Mouse (Mus musculus) midbrain, embryonic 11.5 days (tissue): ENCODE data around the gene Dnah6. TPM values are rescaled to one million over a fixed set of nuclear protein-coding genes. Genes with fewer than 3 reads are reported as not detected.

Experiments
- ATAC-seq: fragments of 200-750 bp; cut with Nextera tagmentation; 2 replicates; pipeline ENCODE4 v1.8.0; 2017; ENCODE audit warnings: moderate TSS enrichment, moderate library complexity; ENCODE audit not compliant: low FRiP score
- DNase-seq: peaks from one replicate; pipeline ENCODE4 v3.0.0; 2015; ENCODE audit warnings: low spot score; ENCODE audit errors: missing footprints
- H3K27ac ChIP-seq: fragments of 300-500 bp; sonication (generic); 2 replicates; pipeline ENCODE4 v1.5.1; 2014; ENCODE audit warnings: low read depth, low read length
- H3K27me3 ChIP-seq: fragments of 300-500 bp; sonication (generic); 2 replicates; pipeline ENCODE4 v1.6.1; 2014; ENCODE audit warnings: mild to moderate bottlenecking, low read length, moderate library complexity, mixed read lengths; ENCODE audit not compliant: control insufficient read depth, insufficient read depth
- H3K36me3 ChIP-seq: fragments of 300-500 bp; sonication (generic); 2 replicates; pipeline ENCODE4 v1.6.1; 2014; ENCODE audit warnings: mild to moderate bottlenecking, low read length, moderate library complexity, mixed read lengths; ENCODE audit not compliant: control insufficient read depth, insufficient read depth
- H3K4me1 ChIP-seq: fragments of 300-500 bp; sonication (generic); 2 replicates; pipeline ENCODE4 v1.6.1; 2014; ENCODE audit warnings: low read length; ENCODE audit not compliant: control insufficient read depth, insufficient read depth
- H3K4me2 ChIP-seq: fragments of 300-500 bp; sonication (generic); 2 replicates; pipeline ENCODE4 v1.6.1; 2014; ENCODE audit warnings: mild to moderate bottlenecking, moderate library complexity
- H3K4me3 ChIP-seq: fragments of 300-500 bp; sonication (generic); 2 replicates; pipeline ENCODE4 v1.5.1; 2014; ENCODE audit warnings: low read depth, low read length
- H3K9ac ChIP-seq: fragments of 300-500 bp; sonication (generic); 2 replicates; pipeline ENCODE4 v1.6.1; 2014; ENCODE audit warnings: low read length
- H3K9me3 ChIP-seq: fragments of 300-500 bp; sonication (generic); 2 replicates; pipeline ENCODE4 v1.6.1; 2016; ENCODE audit warnings: low read length; ENCODE audit not compliant: control insufficient read depth
- WGBS: fragments of 180-500 bp; shearing (Covaris S2); extraction: QIAGEN DNeasy Blood & Tissue Kit; methylation state at CpG from one replicate; pipeline ENCODE4 v1.1.7; 2014; 5-methylcytosine and 5-hydroxymethylcytosine counted together
- polyA plus RNA-seq: library from polyadenylated mRNA; unstranded; fragments of >200 nt; fragmentation: Nextera tagmentation; extraction: Ambion mirVana; gene quantifications from 2 replicates; pipeline ENCODE4 v1.2.1, GENCODE M21; 2014

The Dnah6 gene
- polyA plus RNA-seq, 1 experiment from 2014 or later, result 0.05 TPM

- ATAC-seq (no peak), DNase-seq (no peak)
- H3K27me3 ChIP-seq, result no peaks in the 10 kb centered on the region
- H3K4me3 ChIP-seq, result no peak overlapping the region
- no peaks in the 10 kb centered on the region for H3K9me3 ChIP-seq
- no peaks in the 10 kb centered on the region for H3K4me1 ChIP-seq
- H3K9ac ChIP-seq, result no peak overlapping the region
- 96% methylated on average over 6 of the region's 6 CpGs for WGBS
- H3K4me2 ChIP-seq, result no peak overlapping the region
- no peaks in the 10 kb centered on the region for H3K36me3 ChIP-seq
- H3K27ac ChIP-seq, result no peak overlapping the region
Measured at GRCm38 (mm10) chr6:73234302-73234900, 12.9 kb upstream of the Dnah6 start.

GRCm38 (mm10) chr6:73233202-73233726, 11.8 kb upstream of the Dnah6 start:
- DNase-seq, result no peak
- Histone ChIP-seq H3K4me2 (no peak overlapping the region), H3K9me3 (no peaks in the 10 kb centered on the region), H3K36me3 (no peaks in the 10 kb centered on the region), H3K27ac (no peak overlapping the region), H3K4me3 (no peak overlapping the region), H3K4me1 (no peaks in the 10 kb centered on the region), H3K9ac (no peak overlapping the region), H3K27me3 (no peaks in the 10 kb centered on the region)
- 85% methylated on average over 6 of the region's 6 CpGs for WGBS
- ATAC-seq, result no peak

GRCm38 (mm10) chr6:73232152-73232584, 10.7 kb upstream of the Dnah6 start:
- no peaks in the 10 kb centered on the region for H3K27me3 ChIP-seq
- DNase-seq, result no peak
- no peak overlapping the region for H3K9ac ChIP-seq
- H3K4me1 ChIP-seq, result no peaks in the 10 kb centered on the region
- H3K36me3 ChIP-seq, result no peaks in the 10 kb centered on the region
- 89% methylated on average over 12 of the region's 12 CpGs for WGBS
- ATAC-seq, result no peak
- no peak overlapping the region for H3K27ac ChIP-seq
- H3K4me3 ChIP-seq, result no peak overlapping the region
- H3K9me3 ChIP-seq, result no peaks in the 10 kb centered on the region
- no peak overlapping the region for H3K4me2 ChIP-seq

GRCm38 (mm10) chr6:73228881-73229280, 7.4 kb upstream of the Dnah6 start:
- Histone ChIP-seq H3K4me3 (no peak overlapping the region), H3K36me3 (no peaks in the 10 kb centered on the region), H3K27me3 (no peaks in the 10 kb centered on the region), H3K4me2 (no peak overlapping the region), H3K9ac (no peak overlapping the region), H3K9me3 (no peaks in the 10 kb centered on the region), H3K4me1 (no peaks in the 10 kb centered on the region), H3K27ac (no peak overlapping the region)
- no peak for DNase-seq
- 71% methylated on average over 3 of the region's 3 CpGs for WGBS
- no peak for ATAC-seq

GRCm38 (mm10) chr6:73228408-73228807, 7.0 kb upstream of the Dnah6 start:
- Histone ChIP-seq H3K27ac (no peak overlapping the region), H3K4me2 (no peak overlapping the region), H3K9me3 (no peaks in the 10 kb centered on the region), H3K4me1 (no peaks in the 10 kb centered on the region), H3K9ac (no peak overlapping the region), H3K36me3 (no peaks in the 10 kb centered on the region), H3K27me3 (no peaks in the 10 kb centered on the region), H3K4me3 (no peak overlapping the region)
- ATAC-seq (no peak), DNase-seq (no peak)
- WGBS, result 67% methylated on average over 4 of the region's 4 CpGs

GRCm38 (mm10) chr6:73227376-73228158, 6.1 kb upstream of the Dnah6 start:
- Histone ChIP-seq H3K9ac (no peak overlapping the region), H3K4me2 (no peak overlapping the region), H3K36me3 (no peaks in the 10 kb centered on the region), H3K27ac (no peak overlapping the region), H3K4me3 (no peak overlapping the region), H3K27me3 (no peaks in the 10 kb centered on the region), H3K9me3 (no peaks in the 10 kb centered on the region), H3K4me1 (no peaks in the 10 kb centered on the region)
- 48% methylated on average over 10 of the region's 10 CpGs for WGBS
- ATAC-seq (no peak), DNase-seq (peak; percentile 93)

GRCm38 (mm10) chr6:73222841-73223526, 1.5 kb upstream of the Dnah6 start:
- no peak overlapping the region for H3K27ac ChIP-seq
- no peaks in the 10 kb centered on the region for H3K4me1 ChIP-seq
- ATAC-seq (no peak), DNase-seq (peak; percentile 90)
- no peaks in the 10 kb centered on the region for H3K27me3 ChIP-seq
- H3K4me2 ChIP-seq, result no peak overlapping the region
- H3K9me3 ChIP-seq, result no peaks in the 10 kb centered on the region
- H3K4me3 ChIP-seq, result no peak overlapping the region
- H3K36me3 ChIP-seq, result no peaks in the 10 kb centered on the region
- H3K9ac ChIP-seq, result no peak overlapping the region
- 23% methylated on average over 8 of the region's 10 CpGs for WGBS

- Histone ChIP-seq H3K4me3 (peak overlapping the region; percentile 33), H3K27ac (no peak overlapping the region), H3K9me3 (no peaks in the 10 kb centered on the region), H3K4me1 (no peaks in the 10 kb centered on the region), H3K4me2 (peak overlapping the region; percentile 57), H3K36me3 (no peaks in the 10 kb centered on the region), H3K27me3 (no peaks in the 10 kb centered on the region), H3K9ac (peak overlapping the region; percentile 48)
- DNase-seq, result peak; percentile 95
- ATAC-seq, result peak; percentile 60
- WGBS, result 40% methylated on average over 23 of the region's 23 CpGs
Measured at GRCm38 (mm10) chr6:73221958-73222735, 696 bp upstream of the Dnah6 start.
